Mouse (Mus musculus) hematopoietic stem cell, adult 5-6 weeks (primary cell): Measurements from ENCODE around the gene Slc38a10. TPM values are rescaled to one million over a fixed set of nuclear protein-coding genes. Genes with fewer than 3 reads are reported as not detected.
A peak's percentile ranks its signal among the peaks of the same experiment; 100 is the strongest.

ENCODE experiments used
- ATAC-seq, 2 experiments: fragments of 125-278 bp in 1 of 2; replicated peaks in 1 of 2; 2 replicates each; pipeline ENCODE4 v1.8.0; 2016 to 2017; ENCODE audit warnings: inconsistent platforms in 2 of 2, mild to moderate bottlenecking in 2 of 2, moderate number of reproducible peaks in 2 of 2, low read depth in 1 of 2, moderate TSS enrichment in 1 of 2; ENCODE audit not compliant: low FRiP score in 2 of 2, poor library complexity in 2 of 2, severe bottlenecking in 2 of 2, insufficient read depth in 1 of 2, low TSS enrichment in 1 of 2
- total RNA-seq: library from RNA; stranded (forward); fragments of 172-1452, 232-1000 nt; gene quantifications from 2 replicates; pipeline ENCODE4 v1.2.3, GENCODE M21; 2017

Gene Slc38a10
- total RNA-seq, 1 experiment from 2014 or later = 44.8 TPM

GRCm38 (mm10) chr11:120150440-120151112 is 570 bp downstream of the Slc38a10 start:
- ATAC-seq = peak; percentile 18 to 54; a peak in 2 of 4 replicates

DNA sequence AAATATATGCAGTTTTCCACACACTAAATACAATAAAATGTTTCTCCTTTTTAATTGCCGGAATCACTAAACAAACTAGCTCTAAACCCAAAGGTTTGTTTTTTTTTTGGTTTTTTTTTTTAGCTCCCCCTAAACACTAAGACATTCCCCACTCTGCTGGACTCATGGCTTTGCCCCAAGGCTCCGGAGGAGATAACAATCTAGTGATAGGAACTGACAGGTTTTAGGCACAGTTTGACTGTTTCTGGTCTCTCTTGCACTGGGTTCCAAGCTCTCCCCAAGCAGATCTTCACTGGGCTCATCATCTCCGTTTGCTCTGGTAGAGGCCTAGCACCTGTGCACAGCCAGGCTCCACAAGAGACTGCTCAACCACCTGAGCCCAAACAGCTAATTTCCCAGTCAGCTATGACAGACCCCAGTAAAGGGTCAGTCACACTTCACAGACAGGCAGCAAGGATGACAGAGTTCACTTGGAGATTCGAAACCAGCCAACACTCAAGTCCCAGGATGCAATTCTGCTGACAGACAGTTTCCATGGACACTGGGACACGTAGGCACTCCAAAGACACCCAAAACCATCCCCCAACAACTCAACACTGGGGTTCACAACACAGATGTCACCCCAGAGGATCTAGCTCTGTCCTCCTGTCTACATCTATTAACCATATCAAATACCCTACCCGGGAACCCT is 1.5 kb downstream of the Slc38a10 start:
- no peak for ATAC-seq

GRCm38 (mm10) chr11:120148201-120148855 is 2.8 kb downstream of the Slc38a10 start:
- ATAC-seq = no peak

GRCm38 (mm10) chr11:120143708-120144497 is 7.2 kb downstream of the Slc38a10 start:
- no peak for ATAC-seq

DNA sequence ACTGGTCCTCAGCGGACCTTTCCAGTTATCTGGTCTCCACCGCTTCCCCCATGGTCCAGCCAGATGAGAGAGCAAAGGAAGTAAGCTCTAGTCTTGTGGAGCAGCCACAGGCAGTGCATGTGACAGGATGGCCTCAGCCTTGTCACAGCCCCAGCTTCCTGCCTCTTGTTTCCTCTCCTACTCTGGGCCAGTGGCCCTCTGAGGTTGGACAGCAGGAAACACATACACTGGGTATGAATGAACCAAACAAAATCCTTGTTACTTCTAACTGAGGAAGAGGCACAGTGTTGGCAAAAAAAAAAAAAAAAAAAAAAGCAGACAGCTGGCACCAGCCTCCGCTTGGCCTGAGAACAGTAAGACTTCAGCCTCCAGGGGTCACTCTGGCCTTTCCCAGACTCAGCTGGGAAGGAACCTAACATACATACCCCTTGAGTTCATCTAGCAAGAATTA is 8.5 kb downstream of the Slc38a10 start:
- ATAC-seq = peak; percentile 88 to 92

- ATAC-seq = no peak
Measured at GRCm38 (mm10) chr11:120140255-120140654, 10.9 kb downstream of the Slc38a10 start.

DNA sequence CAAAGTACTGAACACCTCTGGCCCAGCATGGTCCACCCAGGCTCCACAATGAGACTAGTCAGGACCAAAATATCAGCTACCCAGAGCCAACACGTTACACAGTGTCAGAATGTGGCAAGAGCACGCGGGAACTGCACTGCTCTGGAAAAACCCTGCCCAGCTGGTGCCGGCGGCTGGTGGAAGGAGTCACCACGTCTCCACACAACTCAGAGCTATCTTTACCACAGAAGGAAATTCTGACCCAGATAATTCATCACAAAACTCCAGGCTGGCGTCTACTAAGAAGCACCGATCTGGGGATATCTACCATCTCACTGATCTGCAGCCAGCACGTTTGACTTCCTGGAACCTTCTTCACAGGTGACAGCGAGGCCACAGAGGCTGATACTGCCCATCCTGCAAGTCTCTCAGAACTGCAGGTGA is 11.8 kb downstream of the Slc38a10 start:
- no peak for ATAC-seq

GRCm38 (mm10) chr11:120137625-120138004 is 13.5 kb downstream of the Slc38a10 start:
- no peak for ATAC-seq

DNA sequence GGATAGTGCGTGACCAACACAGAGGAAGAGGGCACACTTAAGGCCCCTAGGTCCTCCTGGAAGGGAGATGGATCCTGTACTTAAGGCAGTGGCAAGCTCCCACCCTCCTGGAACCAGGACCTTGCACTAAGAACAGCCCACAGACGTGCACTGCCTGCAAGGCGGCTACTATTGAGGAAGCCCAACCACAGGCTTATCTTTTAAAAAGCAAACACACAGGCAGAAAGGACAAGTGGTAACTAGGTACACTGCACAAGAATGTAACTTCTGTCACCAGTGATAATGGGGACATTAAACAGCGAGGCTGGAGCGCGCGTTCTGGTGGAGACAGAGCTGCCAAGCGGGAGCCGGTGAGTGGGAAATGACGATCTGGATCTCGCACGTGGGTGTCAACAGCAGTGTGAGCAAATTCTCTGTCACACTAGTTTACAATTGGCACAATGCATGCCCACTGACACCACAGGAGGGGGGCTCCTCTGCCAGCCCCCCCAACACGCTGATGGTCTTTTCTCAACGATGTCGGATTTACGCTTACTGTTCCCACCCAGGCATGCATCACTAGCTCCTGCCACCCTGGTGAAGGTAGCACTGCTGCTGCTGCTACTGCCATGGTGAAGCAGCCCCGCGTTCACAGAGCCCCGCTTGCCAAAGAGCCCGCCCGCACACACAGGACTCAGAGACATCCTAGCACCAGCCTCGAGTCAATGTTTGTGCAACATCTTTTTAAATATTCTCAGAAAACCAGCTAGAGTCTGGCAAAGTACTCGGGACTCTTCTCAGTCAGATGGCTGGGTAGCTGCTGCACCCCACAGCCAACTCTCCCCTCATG is 14.1 kb downstream of the Slc38a10 start:
- ATAC-seq = peak in 1 of 2 experiments; percentile 49; a peak in 2 of 4 replicates

- no peak; a peak in 1 of 4 replicates for ATAC-seq
Measured at GRCm38 (mm10) chr11:120136195-120136594, 15.0 kb downstream of the Slc38a10 start.

- ATAC-seq = no peak
Measured at GRCm38 (mm10) chr11:120134847-120135530, 16.2 kb downstream of the Slc38a10 start.

GRCm38 (mm10) chr11:120134148-120134547 is 17.0 kb downstream of the Slc38a10 start:
- no peak for ATAC-seq

DNA sequence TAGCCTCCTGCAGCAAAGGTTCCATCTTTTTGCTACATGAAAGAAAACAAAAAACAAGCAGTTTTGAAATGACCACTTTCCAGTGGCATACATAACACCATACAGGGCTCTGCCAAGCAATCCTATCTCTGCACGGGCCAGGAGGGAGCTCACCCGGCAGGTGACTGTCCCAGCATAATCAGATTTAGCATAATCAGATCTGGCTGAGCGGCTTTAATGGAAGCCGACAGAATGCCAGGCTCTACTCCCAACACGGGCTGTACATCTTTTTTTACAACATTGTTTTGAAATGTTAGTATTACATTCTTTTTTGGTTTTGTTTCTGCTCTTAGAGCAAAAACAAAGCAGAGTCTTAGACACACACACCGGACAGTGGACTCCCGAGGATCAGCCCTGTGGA is 21.9 kb downstream of the Slc38a10 start:
- no peak for ATAC-seq

GRCm38 (mm10) chr11:120126845-120127244 is 24.3 kb downstream of the Slc38a10 start:
- ATAC-seq = no peak

DNA sequence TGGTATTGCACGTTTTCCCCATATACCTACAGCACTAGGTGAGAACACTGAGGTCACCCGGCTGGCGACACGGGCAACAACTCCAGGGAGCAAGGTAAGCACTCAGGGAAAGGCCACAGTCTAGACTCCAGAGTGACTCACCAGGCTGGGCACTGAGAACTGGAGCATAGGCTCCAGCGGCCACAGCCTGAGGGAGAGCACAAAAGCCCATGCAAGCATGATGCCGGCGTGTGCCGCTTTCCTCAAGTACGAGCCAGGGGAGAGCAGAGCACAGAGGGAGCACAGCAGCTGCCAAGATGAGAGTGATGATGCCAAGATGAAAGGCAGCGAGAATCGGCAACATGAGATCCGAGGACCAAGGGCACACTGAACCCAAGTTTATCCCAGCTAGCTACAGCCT is 29.0 kb downstream of the Slc38a10 start:
- ATAC-seq = no peak
